Mouse (Mus musculus): ENCODE measurements around the gene Garnl3. TPM values are rescaled to one million over a fixed set of nuclear protein-coding genes. Genes with fewer than 3 reads are reported as not detected.
"Not testable (repeated sequence)": the region's sequence is repeated elsewhere in the genome, so short reads cannot be mapped to it uniquely, and the experiment has no call there.

The Garnl3 gene
- polyA plus RNA-seq, 1 experiment from 2014 or later: 13.6 TPM

- no peak for DNase-seq (ENCODE audit: low spot score, missing footprints)
- H3K9me3 ChIP-seq (ENCODE audit: control insufficient read depth, low read length): no peaks in the 10 kb centered on the region
- H3K4me1 ChIP-seq (ENCODE audit: control insufficient read depth, insufficient read depth, low read length): no peaks in the 10 kb centered on the region
- no peak overlapping the region for H3K9ac ChIP-seq (ENCODE audit: low read length)
- H3K27me3 ChIP-seq (ENCODE audit: control insufficient read depth, insufficient read depth, low read length): no peaks in the 10 kb centered on the region
- H3K4me2 ChIP-seq: no peak overlapping the region
- 91% methylated on average over 8 of the region's 8 CpGs for WGBS
- H3K4me3 ChIP-seq (ENCODE audit: low read depth, low read length): no peak overlapping the region
- ATAC-seq (ENCODE audit: low FRiP score): no peak
- no peak overlapping the region for H3K27ac ChIP-seq (ENCODE audit: low read depth, low read length)
- H3K36me3 ChIP-seq (ENCODE audit: control insufficient read depth, insufficient read depth, low read length): no peaks in the 10 kb centered on the region
Measured at GRCm38 (mm10) chr2:33100536-33100935, 30.9 kb downstream of the Garnl3 start.

DNA sequence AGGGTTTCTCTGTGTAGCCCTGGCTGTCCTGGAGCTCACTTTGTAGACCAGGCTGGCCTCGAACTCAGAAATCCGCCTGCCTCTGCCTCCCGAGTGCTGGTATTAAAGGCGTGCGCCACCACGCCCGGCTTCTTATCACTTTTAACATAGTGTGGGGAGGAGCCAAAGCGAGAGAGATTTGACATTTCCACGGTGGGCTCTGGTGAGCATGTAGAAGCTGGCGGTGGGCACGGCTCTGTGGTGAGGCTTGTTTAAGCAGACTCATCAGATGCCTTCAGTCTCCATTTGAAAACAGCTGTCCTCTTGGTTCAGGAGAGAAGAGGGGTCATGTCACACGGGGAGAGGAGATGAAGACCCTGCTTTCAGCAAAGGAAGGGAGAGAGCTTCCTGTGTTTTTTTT is 34.1 kb downstream of the Garnl3 start:
- not testable (repeated sequence) for H3K4me3 ChIP-seq (ENCODE audit: low read depth, low read length); ATAC-seq (ENCODE audit: low FRiP score); DNase-seq (ENCODE audit: low spot score, missing footprints); H3K4me1 ChIP-seq (ENCODE audit: control insufficient read depth, insufficient read depth, low read length); H3K4me2 ChIP-seq; H3K36me3 ChIP-seq (ENCODE audit: control insufficient read depth, insufficient read depth, low read length); H3K9me3 ChIP-seq (ENCODE audit: control insufficient read depth, low read length); H3K27me3 ChIP-seq (ENCODE audit: control insufficient read depth, insufficient read depth, low read length); H3K27ac ChIP-seq (ENCODE audit: low read depth, low read length); H3K9ac ChIP-seq (ENCODE audit: low read length)
- 93% methylated on average over 12 of the region's 12 CpGs for WGBS

DNA sequence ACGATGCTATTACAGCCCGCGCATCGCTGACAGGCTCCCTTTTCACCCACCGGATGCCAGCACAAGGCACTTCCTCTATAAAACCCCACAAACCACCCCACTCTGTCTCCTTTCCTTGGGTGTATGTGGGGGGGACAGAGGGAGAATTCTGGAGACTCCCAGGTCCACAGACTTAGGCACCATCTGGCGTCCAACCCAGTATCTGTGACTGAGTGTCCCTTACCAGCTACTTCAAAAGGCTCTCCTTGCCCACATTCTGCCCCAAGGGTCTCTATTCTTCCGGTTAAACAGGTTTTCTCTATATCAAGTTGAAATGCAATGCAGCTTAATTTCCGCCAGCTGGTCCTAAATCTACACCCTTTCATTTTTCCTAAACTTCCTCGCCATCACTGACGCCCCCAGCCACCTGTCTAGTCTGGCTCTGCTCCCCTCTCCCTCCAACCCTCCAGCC is 36.2 kb downstream of the Garnl3 start:
- ATAC-seq (ENCODE audit: low FRiP score) (no peak), DNase-seq (ENCODE audit: low spot score, missing footprints) (no peak)
- H3K4me1 ChIP-seq (ENCODE audit: control insufficient read depth, insufficient read depth, low read length): no peaks in the 10 kb centered on the region
- H3K9me3 ChIP-seq (ENCODE audit: control insufficient read depth, low read length): no peaks in the 10 kb centered on the region
- H3K36me3 ChIP-seq (ENCODE audit: control insufficient read depth, insufficient read depth, low read length): no peaks in the 10 kb centered on the region
- H3K27ac ChIP-seq (ENCODE audit: low read depth, low read length): no peak overlapping the region
- WGBS: 77% methylated on average over 10 of the region's 10 CpGs
- no peak overlapping the region for H3K9ac ChIP-seq (ENCODE audit: low read length)
- H3K4me2 ChIP-seq: no peak overlapping the region
- no peaks in the 10 kb centered on the region for H3K27me3 ChIP-seq (ENCODE audit: control insufficient read depth, insufficient read depth, low read length)
- no peak overlapping the region for H3K4me3 ChIP-seq (ENCODE audit: low read depth, low read length)

DNA sequence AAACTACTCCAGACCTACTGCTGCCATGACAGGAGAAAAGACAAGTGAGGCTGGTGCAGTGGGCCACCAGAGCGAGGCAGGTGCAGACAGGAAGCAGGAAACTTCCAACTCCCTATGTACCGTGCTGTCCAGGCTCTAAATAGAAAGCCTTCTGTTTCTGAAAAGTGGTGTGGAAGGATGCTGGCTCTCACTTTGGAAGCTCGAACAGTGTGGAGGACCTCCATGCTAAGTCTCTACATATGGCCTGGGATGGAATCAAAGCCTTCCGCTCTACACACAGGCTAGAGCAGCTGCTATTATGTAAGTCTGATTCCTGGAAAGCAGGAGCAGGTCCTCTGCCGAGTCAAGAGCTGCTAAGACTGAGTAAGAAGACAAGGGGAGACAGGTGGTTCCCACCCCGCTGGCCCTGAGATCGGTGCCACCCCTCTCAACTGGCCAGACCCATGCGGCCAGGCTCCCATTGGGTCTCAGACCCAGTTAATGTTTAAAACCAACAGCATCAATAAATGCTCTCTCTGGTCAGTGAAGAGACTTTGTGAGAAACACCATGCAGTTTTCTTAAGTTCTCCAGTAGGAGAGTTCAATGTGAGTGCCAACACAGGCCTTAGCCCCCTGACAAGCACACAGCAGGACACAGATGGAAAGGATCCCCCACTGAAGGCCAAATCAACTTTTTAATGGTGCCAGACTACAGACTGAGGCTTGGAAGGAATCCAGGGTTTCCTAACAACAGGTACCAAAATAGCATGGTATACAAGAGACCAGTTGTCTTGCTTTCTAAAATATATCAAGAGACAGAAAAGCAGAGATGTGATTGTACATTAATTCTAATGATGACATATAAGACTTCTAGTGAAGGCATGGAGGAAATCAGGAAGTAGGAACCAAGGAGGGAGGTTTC is 40.6 kb downstream of the Garnl3 start:
- H3K27ac ChIP-seq (ENCODE audit: low read depth, low read length): no peak overlapping the region
- no peaks in the 10 kb centered on the region for H3K4me1 ChIP-seq (ENCODE audit: control insufficient read depth, insufficient read depth, low read length)
- H3K9ac ChIP-seq (ENCODE audit: low read length): no peak overlapping the region
- no peaks in the 10 kb centered on the region for H3K9me3 ChIP-seq (ENCODE audit: control insufficient read depth, low read length)
- H3K4me2 ChIP-seq: no peak overlapping the region
- DNase-seq (ENCODE audit: low spot score, missing footprints) (no peak), ATAC-seq (ENCODE audit: low FRiP score) (no peak)
- no peaks in the 10 kb centered on the region for H3K27me3 ChIP-seq (ENCODE audit: control insufficient read depth, insufficient read depth, low read length)
- no peaks in the 10 kb centered on the region for H3K36me3 ChIP-seq (ENCODE audit: control insufficient read depth, insufficient read depth, low read length)
- H3K4me3 ChIP-seq (ENCODE audit: low read depth, low read length): no peak overlapping the region
- WGBS: 87% methylated on average over 8 of the region's 8 CpGs

- H3K9me3 ChIP-seq (ENCODE audit: control insufficient read depth, low read length); DNase-seq (ENCODE audit: low spot score, missing footprints); H3K4me2 ChIP-seq; H3K4me3 ChIP-seq (ENCODE audit: low read depth, low read length); H3K4me1 ChIP-seq (ENCODE audit: control insufficient read depth, insufficient read depth, low read length); H3K27ac ChIP-seq (ENCODE audit: low read depth, low read length); H3K9ac ChIP-seq (ENCODE audit: low read length); H3K27me3 ChIP-seq (ENCODE audit: control insufficient read depth, insufficient read depth, low read length); ATAC-seq (ENCODE audit: low FRiP score); H3K36me3 ChIP-seq (ENCODE audit: control insufficient read depth, insufficient read depth, low read length): not testable (repeated sequence)
- 80% methylated on average over 1 of the region's 1 CpGs for WGBS
Measured at GRCm38 (mm10) chr2:33090033-33090400, 41.4 kb downstream of the Garnl3 start.

- Histone ChIP-seq H3K9me3 (ENCODE audit: control insufficient read depth, low read length) (no peaks in the 10 kb centered on the region), H3K9ac (ENCODE audit: low read length) (no peak overlapping the region)
- ATAC-seq (ENCODE audit: low FRiP score): no peak
Measured at GRCm38 (mm10) chr2:33089356-33090032, 42.0 kb downstream of the Garnl3 start.

GRCm38 (mm10) chr2:33086671-33087363 is 44.6 kb downstream of the Garnl3 start:
- H3K36me3 ChIP-seq (ENCODE audit: control insufficient read depth, insufficient read depth, low read length): no peaks in the 10 kb centered on the region
- no peaks in the 10 kb centered on the region for H3K4me1 ChIP-seq (ENCODE audit: control insufficient read depth, insufficient read depth, low read length)
- no peaks in the 10 kb centered on the region for H3K9me3 ChIP-seq (ENCODE audit: control insufficient read depth, low read length)
- no peak overlapping the region for H3K27ac ChIP-seq (ENCODE audit: low read depth, low read length)
- H3K27me3 ChIP-seq (ENCODE audit: control insufficient read depth, insufficient read depth, low read length): no peaks in the 10 kb centered on the region
- no peak overlapping the region for H3K9ac ChIP-seq (ENCODE audit: low read length)
- H3K4me3 ChIP-seq (ENCODE audit: low read depth, low read length): no peak overlapping the region
- DNase-seq (ENCODE audit: low spot score, missing footprints): no peak
- H3K4me2 ChIP-seq: no peak overlapping the region
- no peak for ATAC-seq (ENCODE audit: low FRiP score)
- WGBS: 84% methylated on average over 7 of the region's 7 CpGs

More at GRCm38 (mm10) chr2:33089356-33090032, 42.0 kb downstream of the Garnl3 start:
- DNase-seq (ENCODE audit: low spot score, missing footprints): no peak
- Histone ChIP-seq H3K27ac (ENCODE audit: low read depth, low read length) (no peak overlapping the region), H3K4me2 (no peak overlapping the region), H3K4me1 (ENCODE audit: control insufficient read depth, insufficient read depth, low read length) (no peaks in the 10 kb centered on the region), H3K36me3 (ENCODE audit: control insufficient read depth, insufficient read depth, low read length) (no peaks in the 10 kb centered on the region), H3K4me3 (ENCODE audit: low read depth, low read length) (no peak overlapping the region), H3K27me3 (ENCODE audit: control insufficient read depth, insufficient read depth, low read length) (no peaks in the 10 kb centered on the region)
- 89% methylated on average over 5 of the region's 5 CpGs for WGBS

DNA sequence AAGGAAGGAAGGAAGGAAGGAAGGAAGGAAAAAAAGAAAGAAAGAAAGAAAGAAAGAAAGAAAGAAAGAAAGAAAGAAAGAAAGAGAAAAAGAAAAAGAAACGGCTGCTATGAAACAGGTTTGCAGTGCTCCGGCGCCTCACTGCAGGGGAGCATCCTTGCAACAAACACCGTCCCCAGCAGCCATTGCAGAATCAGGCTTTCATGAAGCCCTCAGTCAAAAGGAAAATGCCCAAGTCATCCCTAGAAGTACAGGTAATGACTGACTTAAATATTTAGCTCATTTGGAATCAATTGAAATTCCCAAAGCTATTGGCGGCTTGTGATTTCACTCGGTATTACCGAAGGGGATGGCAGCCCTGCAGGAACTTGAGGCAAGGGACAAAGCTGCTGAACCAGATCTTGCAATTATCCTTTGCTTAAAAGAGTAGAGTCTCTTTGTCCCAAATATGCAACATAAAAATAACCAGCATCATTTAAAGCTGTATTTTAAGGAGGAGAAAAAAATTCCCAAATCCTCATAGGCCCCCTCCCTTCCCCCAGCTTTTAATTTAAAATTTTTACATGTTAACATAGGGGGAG is 45.3 kb downstream of the Garnl3 start:
- DNase-seq (ENCODE audit: low spot score, missing footprints) (no peak), ATAC-seq (ENCODE audit: low FRiP score) (no peak)
- no peaks in the 10 kb centered on the region for H3K9me3 ChIP-seq (ENCODE audit: control insufficient read depth, low read length)
- 44% methylated on average over 7 of the region's 7 CpGs for WGBS
- H3K27me3 ChIP-seq (ENCODE audit: control insufficient read depth, insufficient read depth, low read length): no peaks in the 10 kb centered on the region
- no peak overlapping the region for H3K9ac ChIP-seq (ENCODE audit: low read length)
- no peak overlapping the region for H3K4me3 ChIP-seq (ENCODE audit: low read depth, low read length)
- no peak overlapping the region for H3K27ac ChIP-seq (ENCODE audit: low read depth, low read length)
- H3K36me3 ChIP-seq (ENCODE audit: control insufficient read depth, insufficient read depth, low read length): no peaks in the 10 kb centered on the region
- H3K4me2 ChIP-seq: no peak overlapping the region
- H3K4me1 ChIP-seq (ENCODE audit: control insufficient read depth, insufficient read depth, low read length): no peaks in the 10 kb centered on the region
